Mouse (Mus musculus) regulatory T cell (primary cell): ENCODE measurements around the gene Lrrtm4.

Experiments used
- in situ Hi-C: fragments of 300-600 bp; cut with MboI, MseI; formaldehyde crosslinking; loops from one replicate; pipeline ENCODE4 v1.15.1; 2025; ENCODE audit warnings: high pct_unique_total_duplicates

The Lrrtm4 gene

GRCm38 (mm10) chr6:80018765-80019164 lies at the start of gene Lrrtm4:
Lrrtm4 (plus strand) TSS chr6:80018877.
- in situ Hi-C loops = no loop called here

DNA sequence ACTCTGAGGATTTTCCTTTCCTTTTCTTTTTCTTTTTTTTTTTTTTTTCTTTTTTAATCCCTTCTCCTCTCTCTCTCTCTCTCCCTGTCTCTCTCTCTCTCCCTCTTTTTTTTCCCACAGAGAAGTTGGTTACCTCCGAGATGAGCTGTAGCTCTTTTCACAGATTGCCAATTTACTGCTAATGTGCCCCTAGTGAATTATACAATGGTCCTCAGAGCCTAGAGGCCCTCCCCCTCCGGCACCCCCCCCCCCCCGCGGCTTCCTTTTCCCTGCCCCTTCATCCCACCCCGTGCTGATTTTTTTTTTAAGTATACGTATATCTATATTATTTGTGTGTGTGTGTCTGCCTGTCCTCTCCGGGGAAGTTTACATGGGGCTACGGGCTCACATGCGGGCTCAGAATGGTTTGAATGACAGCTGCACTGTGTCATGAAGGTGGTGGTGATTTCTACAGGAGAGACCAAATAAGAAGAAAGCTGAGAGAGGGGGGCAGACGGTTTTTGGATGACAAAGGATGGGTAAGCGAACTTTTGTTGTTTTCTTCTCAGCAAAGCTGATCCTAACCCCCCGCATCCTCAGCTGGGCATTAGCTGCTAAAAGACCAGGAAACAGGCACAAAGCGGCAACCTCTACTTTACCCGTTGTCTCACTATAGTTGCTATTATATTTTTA lies 648 bp downstream of the Lrrtm4 start:
- in situ Hi-C loops = no loop called here

GRCm38 (mm10) chr6:80019861-80020230 lies 1.2 kb downstream of the Lrrtm4 start:
- in situ Hi-C loops = no loop called here

DNA sequence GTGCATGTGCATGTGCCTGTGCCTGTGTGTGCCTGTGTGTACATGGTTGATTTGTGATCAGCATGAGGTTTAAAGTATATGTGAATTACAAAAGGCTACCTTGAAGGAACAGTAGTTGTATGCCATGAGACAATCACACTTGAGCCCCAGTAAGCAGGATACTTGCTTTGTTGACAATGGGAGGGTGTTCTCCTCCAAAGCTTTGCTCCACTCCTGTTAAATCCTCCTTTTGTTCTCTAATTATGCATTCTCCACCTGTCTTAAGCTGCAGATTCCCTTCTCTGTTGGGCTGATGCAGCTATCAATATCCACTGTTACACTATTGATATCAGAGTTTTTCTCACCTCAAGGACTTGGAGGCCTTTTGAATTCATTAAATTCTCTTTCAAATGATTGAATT lies 38.2 kb downstream of the Lrrtm4 start:
- in situ Hi-C loops = no loop called here

DNA sequence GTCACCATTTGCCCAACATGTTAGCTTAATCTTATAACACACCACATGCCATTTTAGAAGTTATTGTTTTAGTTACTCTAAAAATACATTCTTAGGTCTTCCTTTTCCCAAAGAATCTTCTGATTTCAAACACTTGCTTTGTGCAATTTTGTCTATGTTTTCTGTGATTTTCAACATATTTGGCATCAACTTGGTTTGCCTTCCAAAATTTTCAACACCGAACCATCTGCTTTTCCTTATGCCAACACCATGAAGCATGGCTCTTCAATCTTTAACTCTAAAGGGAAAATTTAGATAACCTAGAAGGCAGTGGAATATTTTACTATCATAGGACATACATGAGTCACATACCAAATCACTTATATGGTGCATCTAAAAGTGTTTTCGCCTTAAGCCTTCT lies 59.3 kb downstream of the Lrrtm4 start:
- in situ Hi-C loops = no loop called here

- in situ Hi-C loops = no loop called here
These were observed 60.6 kb downstream of the Lrrtm4 start for GRCm38 (mm10) chr6:80079290-80079689.

- in situ Hi-C loops = no loop called here
These were observed 76.2 kb downstream of the Lrrtm4 start for GRCm38 (mm10) chr6:80094909-80095308.

DNA sequence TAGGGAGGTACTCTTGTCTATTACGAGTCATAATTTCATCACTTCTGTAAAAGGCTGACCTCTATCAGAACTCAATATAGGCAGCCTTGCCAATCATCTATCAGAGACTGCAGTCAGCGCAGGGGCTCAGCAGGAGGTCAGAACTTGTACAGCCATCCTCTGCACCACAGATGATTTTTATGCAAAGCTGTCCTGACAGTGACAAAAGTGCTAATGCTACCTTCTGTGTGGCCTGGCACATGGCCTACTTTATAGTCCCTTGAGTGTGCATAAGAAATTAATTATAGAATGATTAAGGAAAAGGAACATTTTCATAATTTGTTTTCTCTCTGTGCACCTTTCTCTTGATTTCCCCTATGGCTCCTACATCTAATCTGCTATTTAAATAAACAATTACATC lies 86.7 kb downstream of the Lrrtm4 start:
- in situ Hi-C loops = no loop called here

DNA sequence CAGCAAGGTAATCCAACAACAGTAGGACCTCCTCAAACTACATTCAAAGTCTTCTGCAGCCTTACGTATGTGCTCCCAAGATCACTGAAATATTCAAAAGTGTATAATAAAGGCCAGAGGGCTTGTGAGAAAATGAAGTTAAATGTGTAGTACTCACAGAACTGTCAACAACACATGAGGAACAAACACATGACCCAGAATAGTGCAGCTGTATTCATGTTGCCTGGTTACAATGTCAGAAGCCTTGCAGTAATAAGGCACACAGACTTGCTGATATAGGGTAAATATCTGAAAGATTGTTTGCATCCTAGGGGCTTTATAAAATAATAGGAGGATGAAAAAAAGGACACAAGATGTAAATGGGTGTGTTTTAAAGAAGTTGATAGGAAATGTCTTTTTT lies 87.2 kb downstream of the Lrrtm4 start:
- in situ Hi-C loops = no loop called here

GRCm38 (mm10) chr6:80126419-80126818 lies 107.7 kb downstream of the Lrrtm4 start:
- in situ Hi-C loops = no loop called here

- in situ Hi-C loops = no loop called here
These were observed 143.9 kb downstream of the Lrrtm4 start for GRCm38 (mm10) chr6:80162585-80162984.

GRCm38 (mm10) chr6:80181916-80182315 lies 163.2 kb downstream of the Lrrtm4 start:
- in situ Hi-C loops = no loop called here

GRCm38 (mm10) chr6:80182353-80182752 lies 163.7 kb downstream of the Lrrtm4 start:
- in situ Hi-C loops = no loop called here

- in situ Hi-C loops = no loop called here
These were observed 166.9 kb downstream of the Lrrtm4 start for GRCm38 (mm10) chr6:80185489-80186113.

GRCm38 (mm10) chr6:80186791-80187190 lies 168.1 kb downstream of the Lrrtm4 start:
- in situ Hi-C loops = no loop called here

GRCm38 (mm10) chr6:80209476-80209875 lies 190.8 kb downstream of the Lrrtm4 start:
- in situ Hi-C loops = no loop called here

GRCm38 (mm10) chr6:80210281-80210680 lies 191.6 kb downstream of the Lrrtm4 start:
- in situ Hi-C loops = no loop called here

- in situ Hi-C loops = loop anchor here (10.0 kb wide), 1 partner anchor 1717 kb away; no protein-coding TSS in a partner anchor
These were observed 242.9 kb downstream of the Lrrtm4 start for GRCm38 (mm10) chr6:80261595-80261994.

DNA sequence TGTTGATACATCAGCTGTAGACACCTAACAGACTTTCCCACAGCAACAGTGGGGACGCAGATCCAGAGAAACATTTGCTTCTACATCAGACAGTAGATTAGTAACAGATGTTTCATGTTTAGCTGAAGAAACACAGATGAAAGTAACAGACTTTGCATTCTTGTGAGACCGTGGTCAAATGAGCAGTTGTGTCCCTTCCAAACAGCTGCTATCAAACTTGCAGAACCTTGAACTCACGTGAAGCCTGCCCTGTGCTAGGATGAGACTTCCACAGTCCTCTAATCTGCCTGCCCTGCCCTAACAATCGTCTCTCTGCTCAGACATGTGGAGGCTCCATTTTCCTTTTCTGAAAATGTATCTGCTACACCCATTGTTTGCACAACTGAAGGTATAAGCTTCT lies 245.3 kb downstream of the Lrrtm4 start:
- in situ Hi-C loops = loop anchor here (10.0 kb wide), 1 partner anchor 1719 kb away; no protein-coding TSS in a partner anchor

DNA sequence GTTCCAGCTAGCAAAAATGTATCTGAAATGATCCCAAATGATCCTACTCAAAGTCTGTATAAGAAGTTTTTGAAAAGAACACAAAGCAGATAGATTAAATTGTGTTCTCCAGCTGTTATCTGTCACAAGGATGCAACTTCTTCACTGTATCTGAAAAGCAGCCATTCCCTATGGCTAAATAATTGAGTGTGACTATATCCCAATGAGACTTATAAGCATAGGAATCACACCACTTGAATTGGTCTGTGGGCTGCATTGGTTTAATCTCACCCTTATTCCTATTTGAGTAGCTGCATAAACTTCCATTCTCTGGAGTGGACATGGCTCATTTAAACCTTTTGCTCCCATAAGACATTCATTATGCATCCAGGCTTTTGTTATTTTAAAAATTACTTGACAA lies 245.9 kb downstream of the Lrrtm4 start:
- in situ Hi-C loops = loop anchor here (10.0 kb wide), 1 partner anchor 1720 kb away; no protein-coding TSS in a partner anchor

DNA sequence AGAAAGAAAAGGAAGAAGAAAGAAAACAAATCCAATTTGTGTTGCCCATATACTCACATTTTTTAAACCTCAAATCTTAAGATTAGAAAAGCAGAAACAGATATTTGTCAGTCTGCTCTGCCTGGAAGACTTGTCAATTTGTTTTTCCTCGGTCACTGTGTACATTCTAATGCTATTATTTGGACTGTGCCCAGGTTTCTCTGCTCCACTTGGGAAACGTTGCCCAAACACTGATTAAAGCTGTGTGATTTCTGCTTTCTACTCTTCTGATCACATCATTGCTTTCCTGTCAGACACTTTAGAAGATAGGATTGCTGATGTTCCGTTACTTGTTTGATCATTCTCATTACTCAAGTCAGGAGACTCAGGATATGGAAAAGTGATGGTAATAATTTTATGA lies 247.1 kb downstream of the Lrrtm4 start:
- in situ Hi-C loops = loop anchor here (10.0 kb wide), 1 partner anchor 1721 kb away; no protein-coding TSS in a partner anchor

DNA sequence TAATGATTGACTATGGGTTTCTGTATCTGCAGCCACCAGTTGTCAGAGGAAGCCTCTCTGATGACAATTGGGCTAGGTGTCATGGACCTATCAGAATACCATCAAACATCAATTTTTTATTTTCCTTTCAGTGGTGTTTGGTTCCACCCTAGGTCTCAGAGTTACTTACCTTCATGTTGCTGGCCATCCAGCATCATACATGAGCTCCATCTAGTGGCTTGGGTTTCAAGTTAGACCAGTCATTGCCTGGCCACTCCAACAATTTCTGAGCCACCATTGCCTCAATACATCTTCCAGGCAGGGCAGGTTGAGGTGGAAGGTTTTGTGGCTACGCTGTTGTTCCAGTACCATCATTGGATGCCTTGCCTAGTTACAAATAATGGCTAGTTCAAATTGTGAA lies 268.3 kb downstream of the Lrrtm4 start:
- in situ Hi-C loops = no loop called here

DNA sequence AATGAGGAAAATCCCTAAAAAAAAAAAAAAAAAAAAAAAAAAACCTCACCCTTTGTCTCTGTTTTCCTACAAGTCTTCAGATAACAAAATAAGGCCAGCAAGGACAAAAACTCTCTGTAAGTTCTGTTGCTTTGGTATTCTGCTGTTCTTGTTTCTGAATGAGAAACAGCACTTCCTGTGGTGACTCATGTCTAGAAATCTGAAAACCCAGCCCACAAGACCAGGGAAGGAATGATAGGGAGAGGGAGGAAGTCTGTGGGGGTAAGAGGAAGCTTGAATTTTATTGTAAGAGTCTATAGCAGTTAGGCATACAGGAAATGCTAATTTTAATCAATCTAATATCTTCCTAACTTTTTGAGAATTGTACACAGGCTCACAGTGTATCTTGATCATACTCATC lies 283.2 kb downstream of the Lrrtm4 start:
- in situ Hi-C loops = no loop called here
